Mouse (Mus musculus) liver, embryonic 14.5 days (tissue): ENCODE data around the gene Pgam1. TPM values are rescaled to one million over a fixed set of nuclear protein-coding genes. Genes with fewer than 3 reads are reported as not detected.

Experiments
- ATAC-seq: fragments of 200-750 bp; cut with Nextera tagmentation; 2 replicates; pipeline ENCODE4 v1.8.0; 2017; ENCODE audit warnings: moderate number of reproducible peaks, mild to moderate bottlenecking, moderate library complexity; ENCODE audit not compliant: insufficient read depth
- DNase-seq, 3 experiments: peaks; one replicate each; pipeline ENCODE4 v3.0.0-alpha.2; 2012 to 2013; ENCODE audit warnings: low read depth in 3 of 3, low spot score in 3 of 3
- H3K27ac ChIP-seq: fragments of 300-500 bp; sonication (generic); 2 replicates; pipeline ENCODE4 v1.5.1; 2014; ENCODE audit warnings: moderate library complexity, mild to moderate bottlenecking, control low read depth, inconsistent platforms
- H3K27me3 ChIP-seq: fragments of 300-500 bp; sonication (generic); 2 replicates; pipeline ENCODE4 v1.6.1; 2014; ENCODE audit warnings: mild to moderate bottlenecking, low read length, moderate library complexity; ENCODE audit not compliant: control insufficient read depth, insufficient read depth
- H3K36me3 ChIP-seq: fragments of 300-500 bp; sonication (generic); replicated peaks from 2 replicates; pipeline ENCODE4 v1.6.1; 2014; ENCODE audit warnings: low read depth; ENCODE audit not compliant: control insufficient read depth, insufficient read depth
- H3K4me1 ChIP-seq, 2 experiments: fragments of 200-500 bp in 1 of 2; fragments of 300-500 bp in 1 of 2; sonication (generic) in 1 of 2; replicated peaks; 2 replicates each; pipeline ENCODE4 v1.6.1; 2012 to 2014; ENCODE audit warnings: antibody characterized with exemption in 1 of 2, inconsistent platforms in 1 of 2, low read length in 1 of 2; ENCODE audit not compliant: control insufficient read depth in 2 of 2, insufficient read depth in 2 of 2
- H3K4me2 ChIP-seq: fragments of 300-500 bp; sonication (generic); 2 replicates; pipeline ENCODE4 v1.6.1; 2014; ENCODE audit warnings: low read depth, mild to moderate bottlenecking, control low read depth, moderate library complexity
- H3K4me3 ChIP-seq, 2 experiments: fragments of 200-500 bp in 1 of 2; fragments of 300-500 bp in 1 of 2; sonication (generic) in 1 of 2; 2 replicates each; pipeline ENCODE4 v1.5.1; 2012 to 2014; ENCODE audit warnings: low read depth in 2 of 2, low read length in 2 of 2, mild to moderate bottlenecking in 2 of 2, control low read depth in 1 of 2, inconsistent platforms in 1 of 2, moderate library complexity in 1 of 2; ENCODE audit not compliant: insufficient read depth in 1 of 2
- H3K9ac ChIP-seq: fragments of 300-500 bp; sonication (generic); replicated peaks from 2 replicates; pipeline ENCODE4 v1.6.1; 2014; ENCODE audit warnings: mild to moderate bottlenecking, control low read depth, moderate library complexity
- H3K9me3 ChIP-seq: fragments of 300-500 bp; sonication (generic); 2 replicates; pipeline ENCODE4 v1.6.1; 2016; ENCODE audit warnings: low read length, mixed read lengths; ENCODE audit not compliant: control insufficient read depth
- CTCF ChIP-seq: IDR thresholded peaks from 2 replicates; pipeline ENCODE4 v1.5.1; 2016; ENCODE audit warnings: antibody characterized with exemption, low read depth, control low read depth
- EP300 ChIP-seq: IDR thresholded peaks from 2 replicates; pipeline ENCODE4 v1.6.1; 2016; ENCODE audit warnings: antibody characterized with exemption, low read depth
- WGBS: fragments of 180-500 bp; shearing (Covaris S2); extraction: QIAGEN DNeasy Blood & Tissue Kit; methylation state at CpG from one replicate; pipeline ENCODE4 v1.1.7; 2014; ENCODE audit not compliant: insufficient replicate concordance; 5-methylcytosine and 5-hydroxymethylcytosine counted together
- polyA plus RNA-seq, 2 experiments: library from polyadenylated mRNA; depleted of rRNA in 1 of 2; stranded (reverse) in 1 of 2; unstranded in 1 of 2; fragments of >200 nt; fragmentation: Nextera tagmentation in 1 of 2; extraction: Ambion mirVana in 1 of 2; gene quantifications; 2 replicates each; pipeline versions ENCODE4 v1.2.1 to v1.2.3; 2012 to 2014

The Pgam1 gene
- polyA plus RNA-seq, 2 experiments: 123 to 190 TPM

DNA sequence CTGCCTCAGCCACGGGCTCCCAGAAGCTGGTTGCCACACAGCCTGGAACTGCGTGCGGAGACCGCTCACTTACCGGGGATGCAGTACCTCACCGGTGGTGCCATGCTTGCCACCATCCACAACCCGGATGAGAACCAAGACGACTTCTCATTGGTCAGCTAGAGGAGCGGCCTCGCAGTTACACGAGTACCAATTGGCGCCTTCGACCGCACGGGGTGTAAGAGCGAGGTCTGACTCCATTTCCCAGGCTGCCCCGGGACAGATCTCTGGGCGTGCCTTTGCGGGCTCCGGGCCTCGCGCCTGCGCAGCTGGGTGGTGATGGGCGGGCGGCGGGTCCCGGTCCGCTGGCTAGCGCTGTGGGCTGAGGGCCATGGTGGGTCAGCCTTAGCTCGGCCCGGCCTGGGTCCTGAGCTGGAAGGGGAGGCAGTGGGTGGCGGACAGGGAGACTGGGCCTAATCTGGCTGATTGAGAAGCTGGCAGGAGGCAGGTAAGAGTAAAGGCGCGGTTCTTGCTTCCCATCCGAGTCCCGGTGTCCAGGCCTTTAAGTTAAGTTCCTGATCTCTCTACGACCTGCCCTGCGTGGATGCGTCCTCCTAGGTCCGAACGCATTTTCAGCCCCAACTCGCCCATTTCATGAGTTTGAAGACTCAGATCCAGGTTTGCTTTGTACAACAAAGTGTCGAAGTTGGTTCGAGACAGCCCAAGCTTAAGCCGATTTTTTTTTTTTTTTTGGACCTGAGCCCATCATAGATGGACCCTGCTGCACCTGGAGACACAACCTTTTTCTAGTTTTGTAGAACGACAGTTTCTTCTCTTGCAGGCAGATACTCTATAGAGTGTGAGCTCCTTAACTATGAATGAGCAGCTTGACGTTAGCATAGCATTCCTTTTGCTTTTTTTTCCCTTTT lies 21.7 kb downstream of the Pgam1 start, which contains the start of the genes Exosc1 and Zdhhc16:
TSS of gene Exosc1 (minus strand) at position 245 of the 908 bp plus-strand sequence.
TSS of gene Zdhhc16 (plus strand) at position 302 of the 908 bp plus-strand sequence.
- TF ChIP-seq EP300 (no peak; the same call in 1 of the 2 replicates), CTCF (peak; percentile 18; the same call in 1 of the 2 replicates)
- H3K9me3 ChIP-seq: no peaks in the 10 kb centered on the region
- H3K4me1 ChIP-seq: peaks cover 10 to 15% of the 10 kb centered on the region in 2 experiments
- ATAC-seq (peak; percentile 99), DNase-seq (peak; percentile 97 to 98 (median 97))
- peaks cover 13% of the 10 kb centered on the region for H3K36me3 ChIP-seq
- peak within 1 kb of the TSS; percentile 24 for H3K27ac ChIP-seq
- peak within 1 kb of the TSS; percentile 80 to 91 for H3K4me3 ChIP-seq
- H3K4me2 ChIP-seq: peak within 1 kb of the TSS; percentile 78
- H3K9ac ChIP-seq: peak within 1 kb of the TSS; percentile 78
- no peaks in the 10 kb centered on the region for H3K27me3 ChIP-seq
- WGBS: under 1% methylated on average over 47 of the region's 47 CpGs

DNA sequence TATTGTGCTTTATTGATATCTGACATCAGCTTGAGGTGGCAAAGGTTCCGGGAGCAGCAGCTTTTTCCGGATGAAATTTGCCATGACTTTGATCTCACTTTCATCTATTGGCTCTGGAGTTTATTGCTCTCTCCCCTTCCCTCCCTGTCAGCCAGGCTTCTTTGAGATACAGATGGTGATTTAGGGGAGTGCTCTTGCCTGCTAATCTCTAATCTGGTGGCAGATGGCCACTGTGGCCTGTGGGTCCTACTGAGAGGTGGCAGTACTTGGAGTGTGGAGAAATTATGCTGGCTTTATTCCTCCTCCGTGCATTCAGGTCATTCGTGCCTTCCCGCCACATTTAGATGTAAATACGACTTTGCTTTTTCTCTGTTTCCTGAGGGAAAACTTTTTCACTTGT lies 22.4 kb downstream of the Pgam1 start:
- DNase-seq (peak in 2 of 3 experiments; percentile 38), ATAC-seq (no peak)
- Histone ChIP-seq H3K4me3 (peak overlapping the region; percentile 80 to 91), H3K4me1 (peaks cover 10 to 15% of the 10 kb centered on the region in 2 experiments), H3K9ac (peak overlapping the region; percentile 78), H3K9me3 (no peaks in the 10 kb centered on the region), H3K27ac (0 out of 2 replicates have a peak overlapping the region, but pooled peaks have one; percentile 19), H3K27me3 (no peaks in the 10 kb centered on the region), H3K36me3 (peaks cover 14% of the 10 kb centered on the region), H3K4me2 (peak overlapping the region; percentile 78)
- 21% methylated on average over 6 of the region's 6 CpGs for WGBS
- peak; percentile 22; the same call in 1 of the 2 replicates for TF ChIP-seq EP300
- TF ChIP-seq CTCF: no peak

DNA sequence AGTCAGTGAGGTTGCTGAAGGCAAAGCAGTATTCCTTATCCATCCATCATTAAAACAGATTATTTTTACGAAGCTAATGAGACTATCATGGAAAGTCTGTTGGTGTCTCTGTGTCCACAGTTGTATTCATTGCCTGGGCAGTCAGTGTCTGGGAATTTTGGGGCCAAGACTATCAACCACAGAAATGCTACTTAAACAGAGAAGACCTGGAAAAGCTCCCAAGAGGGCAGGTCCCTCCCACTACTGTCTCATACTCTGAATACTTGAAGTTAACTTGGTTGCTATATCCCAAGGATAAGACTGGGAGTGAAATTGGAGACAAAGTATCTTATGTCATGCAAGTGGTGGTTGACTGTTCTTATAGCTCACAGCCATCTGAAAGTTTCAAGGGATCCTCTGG lies 24.2 kb downstream of the Pgam1 start:
- H3K9me3 ChIP-seq: no peaks in the 10 kb centered on the region
- no peak for DNase-seq
- no peaks in the 10 kb centered on the region for H3K27me3 ChIP-seq
- H3K36me3 ChIP-seq: peaks cover 22% of the 10 kb centered on the region
- H3K27ac ChIP-seq: no peak overlapping the region
- peaks cover 10 to 15% of the 10 kb centered on the region in 2 experiments for H3K4me1 ChIP-seq
- no peak for ATAC-seq
- whole genome bisulfite sequencing: 73% methylated on average over 1 of the region's 1 CpGs
- H3K4me2 ChIP-seq: no peak overlapping the region
- no peak overlapping the region for H3K4me3 ChIP-seq
- no peak overlapping the region for H3K9ac ChIP-seq
- no peak for TF ChIP-seq EP300
- TF ChIP-seq CTCF: no peak

DNA sequence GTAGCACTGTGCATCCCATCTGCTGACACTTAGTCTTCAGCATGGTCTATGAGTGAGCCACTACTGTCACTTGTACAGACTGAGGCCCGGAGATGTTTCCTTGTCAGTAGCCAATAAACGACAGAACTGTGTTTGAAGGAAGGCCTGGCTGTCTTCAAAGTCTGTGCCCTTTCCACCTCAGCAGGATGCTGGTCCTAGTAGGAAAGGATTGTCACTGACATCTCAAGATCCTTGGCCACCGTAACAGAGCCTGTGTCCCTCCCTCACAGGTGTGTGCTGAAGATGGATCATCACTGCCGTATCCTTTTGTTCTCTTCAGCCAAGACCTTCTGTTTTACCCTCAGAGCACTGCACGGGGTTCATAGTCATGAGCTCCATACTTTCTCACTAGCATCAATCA lies 26.8 kb downstream of the Pgam1 start:
- Histone ChIP-seq H3K9me3 (no peaks in the 10 kb centered on the region), H3K4me2 (no peak overlapping the region), H3K9ac (no peak overlapping the region), H3K27me3 (no peaks in the 10 kb centered on the region), H3K4me1 (peaks cover 6 to 8% of the 10 kb centered on the region in 2 experiments), H3K36me3 (peaks cover 36% of the 10 kb centered on the region), H3K27ac (no peak overlapping the region), H3K4me3 (no peak overlapping the region)
- ATAC-seq: no peak
- 75% methylated on average over 5 of the region's 5 CpGs for WGBS
- no peak for TF ChIP-seq CTCF
- TF ChIP-seq EP300: no peak
- no peak for DNase-seq

DNA sequence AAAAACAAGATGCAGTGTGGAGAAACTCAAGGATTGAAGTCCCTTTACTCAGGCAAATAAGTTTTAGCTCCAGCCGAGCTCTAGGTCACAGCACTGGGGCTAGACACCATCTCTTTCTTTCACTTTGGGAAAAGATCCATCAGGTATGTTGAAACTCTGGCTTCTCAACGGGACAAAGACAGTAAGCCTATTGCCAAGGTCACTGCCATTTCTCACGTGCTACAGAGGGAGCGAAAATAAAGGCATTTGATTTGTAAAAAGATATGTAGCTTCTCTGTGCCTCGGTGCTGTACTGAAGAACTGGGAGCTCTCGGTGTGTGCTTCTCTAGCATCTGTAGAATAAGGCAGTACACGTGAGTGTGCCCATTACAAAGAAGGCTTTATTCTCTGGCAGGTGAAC lies 32.1 kb downstream of the Pgam1 start:
- ATAC-seq: no peak
- WGBS: 81% methylated on average over 7 of the region's 7 CpGs
- DNase-seq: no peak

More for the DNA sequence above, 32.1 kb downstream of the Pgam1 start:
- no peak overlapping the region for H3K4me3 ChIP-seq
- H3K27ac ChIP-seq: no peak overlapping the region
- no peaks in the 10 kb centered on the region for H3K27me3 ChIP-seq
- H3K36me3 ChIP-seq: peaks cover 70% of the 10 kb centered on the region
- TF ChIP-seq CTCF (no peak), EP300 (no peak)
- no peaks in the 10 kb centered on the region for H3K9me3 ChIP-seq
- H3K9ac ChIP-seq: no peak overlapping the region
- no peak overlapping the region for H3K4me2 ChIP-seq
- no peaks in the 10 kb centered on the region for H3K4me1 ChIP-seq
